Mouse (Mus musculus) cortical plate, adult 2 months (tissue): Measurements from ENCODE around the gene Arhgdig. TPM values are rescaled to one million over a fixed set of nuclear protein-coding genes. Genes with fewer than 3 reads are reported as not detected.
"Not testable (repeated sequence)": the region's sequence is repeated elsewhere in the genome, so short reads cannot be mapped to it uniquely, and the experiment has no call there.

Experiments
- H3K27ac ChIP-seq: fragments of 200-500 bp; 2 replicates; pipeline ENCODE4 v1.5.1; 2012; ENCODE audit warnings: low read length, control low read depth, inconsistent platforms; ENCODE audit not compliant: insufficient read depth
- H3K4me1 ChIP-seq: fragments of 200-500 bp; 2 replicates; pipeline ENCODE4 v1.6.1; 2011; ENCODE audit warnings: low read length; ENCODE audit not compliant: control insufficient read depth, insufficient read depth
- H3K4me3 ChIP-seq: fragments of 200-500 bp; 2 replicates; pipeline ENCODE4 v1.5.1; 2011; ENCODE audit warnings: mild to moderate bottlenecking, low read length, control low read depth; ENCODE audit not compliant: insufficient read depth
- CTCF ChIP-seq: fragments of 200-500 bp; IDR thresholded peaks from 2 replicates; pipeline ENCODE4 v1.5.1; 2011; ENCODE audit warnings: mild to moderate bottlenecking, control low read depth, low read length; ENCODE audit not compliant: insufficient read depth; ENCODE audit errors: extremely low read depth
- POLR2A ChIP-seq: fragments of 200-500 bp; IDR thresholded peaks from 2 replicates; pipeline ENCODE4 v1.6.1; 2011; ENCODE audit warnings: mild to moderate bottlenecking, low read length, control low read depth; ENCODE audit not compliant: insufficient read depth; ENCODE audit errors: extremely low read depth
- polyA plus RNA-seq: library from polyadenylated mRNA; depleted of rRNA; stranded (reverse); fragments of >200 nt; gene quantifications from 2 replicates; pipeline ENCODE4 v1.2.3, GENCODE M21; 2012

The Arhgdig gene
- polyA plus RNA-seq, 1 experiment: 175 TPM

DNA sequence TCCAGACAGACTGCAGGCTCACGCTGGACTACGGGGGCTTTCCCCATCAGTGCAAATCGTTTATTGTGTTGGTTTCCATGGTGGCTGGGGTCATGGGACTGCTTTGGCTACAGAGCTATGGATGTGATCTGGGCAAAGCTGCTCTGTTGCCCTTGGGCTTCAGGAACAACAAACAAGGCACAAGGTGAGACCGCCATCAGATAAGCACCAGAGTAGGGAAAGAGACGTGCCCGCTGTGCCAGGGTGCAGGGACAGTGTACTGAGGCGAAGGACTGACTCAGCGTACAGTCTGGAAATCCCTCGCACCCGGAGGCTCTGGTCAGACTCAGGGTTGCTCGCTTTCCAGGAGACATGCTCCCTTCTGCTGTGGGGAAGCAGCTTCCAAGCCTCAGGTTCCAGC, 5.1 kb upstream of the Arhgdig start:
- TF ChIP-seq POLR2A (no peak), CTCF (no peak)
- no peak overlapping the region for H3K27ac ChIP-seq
- H3K4me1 ChIP-seq: no peaks in the 10 kb centered on the region
- no peak overlapping the region for H3K4me3 ChIP-seq

DNA sequence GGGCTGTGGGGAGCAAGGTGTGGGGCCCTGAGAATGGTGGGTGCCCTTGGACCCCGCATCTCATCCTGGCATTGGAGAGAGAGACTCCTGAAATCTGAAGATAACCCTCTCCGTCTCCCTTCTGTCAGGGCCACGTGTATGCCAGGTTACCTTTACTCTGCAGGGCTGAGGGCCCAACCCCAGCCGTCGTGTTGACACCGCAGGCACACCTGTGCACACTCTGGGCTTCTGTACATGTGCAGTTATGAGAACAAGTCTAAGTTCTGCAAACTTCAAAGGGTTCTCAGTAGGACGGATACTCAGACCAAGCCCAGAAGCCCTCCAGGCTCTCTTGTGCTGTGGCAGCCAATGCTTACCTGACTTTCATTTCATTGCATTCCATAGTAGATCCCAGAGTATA, 4.7 kb upstream of the Arhgdig start:
- no peaks in the 10 kb centered on the region for H3K4me1 ChIP-seq
- no peak overlapping the region for H3K27ac ChIP-seq
- H3K4me3 ChIP-seq: no peak overlapping the region
- TF ChIP-seq CTCF (no peak), POLR2A (no peak)

DNA sequence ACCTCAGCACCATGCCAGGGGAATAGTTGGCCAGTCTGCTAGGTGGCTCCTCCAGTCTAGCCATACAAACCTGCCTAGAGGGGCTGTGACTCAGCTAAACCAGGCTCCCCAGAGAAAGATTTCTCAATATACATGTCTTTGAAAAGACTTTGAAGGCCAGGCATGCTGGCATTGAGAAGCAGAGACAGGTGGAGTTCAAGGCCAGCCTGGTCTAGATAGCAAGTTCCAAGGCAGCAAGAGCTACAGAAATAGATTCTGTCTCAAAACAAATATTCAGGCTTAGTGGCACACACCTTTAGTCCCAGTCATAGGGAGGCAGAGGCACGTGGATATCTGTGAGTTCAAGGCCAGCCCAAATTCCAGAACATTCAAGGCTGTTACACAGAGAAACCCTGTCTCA, 1.2 kb downstream of the Arhgdig start:
- TF ChIP-seq CTCF (no peak), POLR2A (no peak)
- Histone ChIP-seq H3K4me3 (no peak overlapping the region), H3K27ac (no peak overlapping the region), H3K4me1 (peaks cover 5% of the 10 kb centered on the region; the same call in 1 of the 2 replicates)

- TF ChIP-seq POLR2A: no peak
- no peak for TF ChIP-seq CTCF
- Histone ChIP-seq H3K4me3 (no peak overlapping the region), H3K27ac (no peak overlapping the region), H3K4me1 (peaks cover 5% of the 10 kb centered on the region; the same call in 1 of the 2 replicates)
Observed at GRCm38 (mm10) chr17:26204766-26205165, 2.8 kb downstream of the Arhgdig start.

- peaks cover 5% of the 10 kb centered on the region; the same call in 1 of the 2 replicates for H3K4me1 ChIP-seq
- H3K27ac ChIP-seq: no peak overlapping the region
- H3K4me3 ChIP-seq: peak overlapping the region; percentile 52
- TF ChIP-seq POLR2A (peak; percentile 13; the same call in 1 of the 2 replicates), CTCF (no peak)
Observed at GRCm38 (mm10) chr17:26203321-26203811, 4.2 kb downstream of the Arhgdig start.

- TF ChIP-seq CTCF (no peak), POLR2A (no peak)
- Histone ChIP-seq H3K27ac (no peak within 1 kb of the TSS), H3K4me1 (peaks cover 5% of the 10 kb centered on the region; the same call in 1 of the 2 replicates), H3K4me3 (peak within 1 kb of the TSS; percentile 52)
Observed at GRCm38 (mm10) chr17:26202737-26203136, 4.8 kb downstream of the Arhgdig start, which contains the start of gene Rgs11. Gene Rgs11 (plus strand): TSS chr17:26202951.

- no peak for TF ChIP-seq CTCF
- no peak for TF ChIP-seq POLR2A
- H3K4me3 ChIP-seq: no peak overlapping the region; the same call in 1 of the 2 replicates
Observed at GRCm38 (mm10) chr17:26201998-26202397, 5.6 kb downstream of the Arhgdig start.

DNA sequence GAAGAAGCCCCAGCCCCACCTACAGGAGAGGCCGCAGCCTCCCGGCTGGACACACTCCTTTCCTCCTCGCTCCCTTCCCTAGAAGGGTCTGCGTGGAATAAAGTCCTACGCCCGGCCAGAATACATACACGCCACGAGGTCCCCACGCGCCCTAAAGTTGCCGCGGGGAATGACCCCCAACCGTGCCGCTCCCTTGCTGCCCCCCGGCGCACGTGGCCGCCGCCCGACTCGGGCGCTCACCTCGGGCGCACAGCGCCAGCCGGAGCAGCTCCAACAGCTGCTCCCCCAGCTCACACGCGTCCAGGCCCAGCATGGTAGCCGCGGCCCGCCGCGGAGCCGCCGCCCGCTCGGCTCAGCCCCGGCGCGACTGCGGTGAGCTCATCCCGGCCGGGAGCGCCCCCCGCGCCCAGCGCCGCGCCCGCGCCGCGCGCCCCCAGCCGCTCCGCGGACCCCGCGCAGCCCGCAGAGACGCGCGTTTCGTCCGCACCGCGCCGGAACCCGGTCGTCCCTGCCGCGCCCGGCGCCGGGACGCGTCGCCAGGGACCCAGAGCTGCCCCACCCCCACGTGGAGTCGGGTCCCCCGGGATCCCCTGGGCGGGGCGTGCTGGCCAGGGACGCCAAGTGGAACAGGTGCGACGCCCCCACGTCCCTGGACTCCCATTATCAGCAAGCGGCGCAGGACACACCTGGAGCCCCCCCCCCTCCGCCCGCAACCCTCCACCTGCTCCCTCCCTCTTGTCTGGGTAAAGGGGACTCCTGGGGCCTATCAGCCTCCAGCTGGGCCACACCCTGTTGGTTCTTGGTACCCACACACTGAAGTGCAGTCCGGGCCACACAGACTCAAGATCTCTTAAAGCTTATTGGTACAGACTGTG, 6.5 kb downstream of the Arhgdig start:
- H3K4me3 ChIP-seq: peak overlapping the region; percentile 45

More at GRCm38 (mm10) chr17:26201998-26202397, 5.6 kb downstream of the Arhgdig start:
- H3K27ac ChIP-seq: no peak overlapping the region
- peaks cover 5% of the 10 kb centered on the region; the same call in 1 of the 2 replicates for H3K4me1 ChIP-seq

DNA sequence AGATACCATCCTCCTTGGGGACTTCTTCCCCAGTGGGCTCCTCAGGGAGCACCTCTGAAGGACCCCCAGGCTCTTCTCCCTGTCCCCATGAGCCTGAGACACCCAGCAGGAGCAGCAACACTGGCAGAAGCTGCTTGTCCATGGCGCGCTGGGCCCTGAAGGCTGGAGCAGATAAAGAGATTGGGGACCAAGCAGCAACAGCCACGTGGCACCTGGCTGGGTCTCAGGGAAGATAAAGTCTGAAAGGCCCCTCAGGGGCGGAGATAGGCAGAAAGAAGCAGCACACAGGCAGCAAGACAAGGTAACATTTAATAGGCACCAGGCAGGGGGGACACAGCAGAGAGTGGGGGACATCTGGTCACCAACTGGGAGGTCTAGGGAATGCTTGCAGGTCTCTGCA, 8.7 kb downstream of the Arhgdig start, which contains the start of gene Pdia2:
Gene Pdia2 (minus strand): TSS at position 196 of the 400 bp plus-strand sequence.
- no peak for TF ChIP-seq POLR2A
- no peak for TF ChIP-seq CTCF

More for the DNA sequence above, 6.5 kb downstream of the Arhgdig start:
- Histone ChIP-seq H3K27ac (0 out of 2 replicates have a peak overlapping the region, but pooled peaks have one; percentile 10), H3K4me1 (peaks cover 5% of the 10 kb centered on the region; the same call in 1 of the 2 replicates)
- no peak for TF ChIP-seq POLR2A
- no peak for TF ChIP-seq CTCF

DNA sequence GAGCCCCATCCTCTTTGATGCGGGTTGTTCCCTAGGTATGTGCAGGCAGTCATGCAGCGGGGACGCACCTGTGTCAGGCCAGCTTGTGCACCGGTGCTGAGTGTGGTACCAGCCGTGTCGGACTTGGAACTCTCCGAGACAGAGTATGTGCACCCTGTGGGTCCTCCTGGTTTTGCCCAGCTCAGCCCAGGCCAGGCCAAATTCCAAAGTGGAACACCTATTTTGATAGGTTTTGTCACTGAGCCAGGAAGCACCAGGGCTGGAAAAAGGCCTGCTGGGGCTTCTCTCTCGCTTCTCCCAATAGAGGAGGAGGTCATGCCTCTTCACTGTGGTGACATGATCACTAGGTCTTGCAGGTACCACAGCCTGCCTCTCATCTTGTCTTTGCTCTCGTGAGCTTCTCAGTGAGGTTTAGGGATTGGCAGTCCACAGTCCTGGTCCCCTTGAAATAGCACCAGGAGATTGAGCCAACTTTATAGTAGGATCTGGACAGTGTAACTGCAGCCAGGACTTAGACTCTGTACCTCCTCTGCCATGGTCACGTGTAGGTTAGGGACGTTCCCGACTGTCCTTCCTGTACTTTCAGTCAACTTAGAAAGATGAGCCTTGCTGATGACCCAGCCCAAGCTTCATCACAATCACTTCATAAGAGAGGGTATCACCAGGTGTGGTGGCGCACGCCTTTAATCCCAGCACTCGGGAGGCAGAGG, 14.9 kb downstream of the Arhgdig start:
- Histone ChIP-seq H3K27ac (no peak overlapping the region), H3K4me1 (no peaks in the 10 kb centered on the region), H3K4me3 (no peak overlapping the region)
- TF ChIP-seq POLR2A (no peak), CTCF (no peak)

More for the DNA sequence above, 8.7 kb downstream of the Arhgdig start, which contains the start of gene Pdia2:
- H3K4me3 ChIP-seq: no peak within 1 kb of the TSS; the same call in 1 of the 2 replicates
- H3K4me1 ChIP-seq: 0 out of 2 replicates have a peak, but pooled peaks cover 2% of the 10 kb centered on the region
- H3K27ac ChIP-seq: no peak within 1 kb of the TSS

- H3K4me1 ChIP-seq, H3K4me3 ChIP-seq, H3K27ac ChIP-seq: not testable (repeated sequence)
Observed at GRCm38 (mm10) chr17:26191486-26191885, 16.1 kb downstream of the Arhgdig start.
